Mouse (Mus musculus) hindbrain, embryonic 11.5 days (tissue): Measurements from ENCODE around the gene Camk2g. TPM values are rescaled to one million over a fixed set of nuclear protein-coding genes. Genes with fewer than 3 reads are reported as not detected.

Experiments used
- ATAC-seq: fragments of 200-750 bp; cut with Nextera tagmentation; 2 replicates; pipeline ENCODE4 v1.8.0; 2017; ENCODE audit warnings: mild to moderate bottlenecking, moderate TSS enrichment, moderate library complexity; ENCODE audit not compliant: low FRiP score
- DNase-seq: peaks from one replicate; pipeline ENCODE4 v3.0.0-alpha.2; 2015; ENCODE audit warnings: low spot score
- H3K27ac ChIP-seq: fragments of 300-500 bp; sonication (generic); 2 replicates; pipeline ENCODE4 v1.5.1; 2014; ENCODE audit warnings: mild to moderate bottlenecking, low read depth, low read length
- H3K27me3 ChIP-seq: fragments of 300-500 bp; sonication (generic); 2 replicates; pipeline ENCODE4 v1.6.1; 2014; ENCODE audit warnings: mild to moderate bottlenecking, low read length, moderate library complexity, mixed read lengths; ENCODE audit not compliant: control insufficient read depth, insufficient read depth
- H3K36me3 ChIP-seq: fragments of 300-500 bp; sonication (generic); 2 replicates; pipeline ENCODE4 v1.6.1; 2014; ENCODE audit warnings: mild to moderate bottlenecking, low read length, moderate library complexity, mixed read lengths; ENCODE audit not compliant: control insufficient read depth, insufficient read depth
- H3K4me1 ChIP-seq: fragments of 300-500 bp; sonication (generic); replicated peaks from 2 replicates; pipeline ENCODE4 v1.6.1; 2014; ENCODE audit warnings: low read length, mixed read lengths; ENCODE audit not compliant: control insufficient read depth, insufficient read depth
- H3K4me2 ChIP-seq: fragments of 300-500 bp; sonication (generic); replicated peaks from 2 replicates; pipeline ENCODE4 v1.6.1; 2014; ENCODE audit warnings: mild to moderate bottlenecking, low read depth, low read length
- H3K4me3 ChIP-seq: fragments of 300-500 bp; sonication (generic); 2 replicates; pipeline ENCODE4 v1.5.1; 2014; ENCODE audit warnings: low read depth, low read length
- H3K9ac ChIP-seq: fragments of 300-500 bp; sonication (generic); 2 replicates; pipeline ENCODE4 v1.6.1; 2014; ENCODE audit warnings: low read depth, low read length
- H3K9me3 ChIP-seq: fragments of 300-500 bp; sonication (generic); 2 replicates; pipeline ENCODE4 v1.6.1; 2016; ENCODE audit warnings: low read length; ENCODE audit not compliant: control insufficient read depth
- WGBS: fragments of 180-500 bp; shearing (Covaris S2); extraction: QIAGEN DNeasy Blood & Tissue Kit; methylation state at CpG from one replicate; pipeline ENCODE4 v1.1.7; 2014; 5-methylcytosine and 5-hydroxymethylcytosine counted together
- polyA plus RNA-seq: library from polyadenylated mRNA; unstranded; fragments of >200 nt; fragmentation: Nextera tagmentation; extraction: Ambion mirVana; gene quantifications from 2 replicates; pipeline ENCODE4 v1.2.1, GENCODE M21; 2014

Camk2g gene
- polyA plus RNA-seq, 1 experiment from 2014 or later = 44.2 TPM

DNA sequence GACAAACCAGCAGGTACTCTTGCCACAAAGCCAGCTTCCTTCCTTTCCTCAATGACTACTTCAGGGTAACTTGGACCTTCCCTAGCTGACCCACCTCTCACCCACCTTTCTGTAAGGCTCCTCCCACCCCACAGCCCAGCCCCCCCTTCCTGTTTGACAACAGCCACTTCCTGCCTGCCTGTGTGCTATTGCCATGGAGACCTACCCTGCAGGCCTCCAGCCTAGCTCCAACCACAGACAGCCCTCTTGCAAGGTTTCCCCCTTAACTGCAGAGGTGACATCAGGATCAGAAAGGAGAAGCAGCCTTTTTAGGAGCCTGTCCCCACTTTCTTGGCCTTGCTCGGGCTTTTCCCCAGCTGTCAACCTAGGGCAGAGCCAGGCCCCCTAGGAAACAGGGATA, 8.7 kb downstream of the Camk2g start:
- no peaks in the 10 kb centered on the region for H3K36me3 ChIP-seq
- no peaks in the 10 kb centered on the region for H3K27me3 ChIP-seq
- no peak for ATAC-seq
- no peaks in the 10 kb centered on the region for H3K4me1 ChIP-seq
- DNase-seq = no peak
- no peak overlapping the region for H3K4me2 ChIP-seq
- no peak overlapping the region for H3K9ac ChIP-seq
- no peak overlapping the region for H3K27ac ChIP-seq
- no peak overlapping the region for H3K4me3 ChIP-seq
- H3K9me3 ChIP-seq = no peaks in the 10 kb centered on the region
- 94% methylated on average over 1 of the region's 1 CpGs for WGBS

- Histone ChIP-seq H3K27ac (no peak overlapping the region), H3K27me3 (no peaks in the 10 kb centered on the region), H3K9me3 (no peaks in the 10 kb centered on the region), H3K4me3 (no peak overlapping the region), H3K9ac (no peak overlapping the region), H3K36me3 (no peaks in the 10 kb centered on the region), H3K4me1 (no peaks in the 10 kb centered on the region), H3K4me2 (no peak overlapping the region)
- no peak for ATAC-seq
- DNase-seq = no peak
- WGBS = 92% methylated on average over 7 of the region's 7 CpGs
Observed at GRCm38 (mm10) chr14:20784708-20785107, 9.2 kb downstream of the Camk2g start.

DNA sequence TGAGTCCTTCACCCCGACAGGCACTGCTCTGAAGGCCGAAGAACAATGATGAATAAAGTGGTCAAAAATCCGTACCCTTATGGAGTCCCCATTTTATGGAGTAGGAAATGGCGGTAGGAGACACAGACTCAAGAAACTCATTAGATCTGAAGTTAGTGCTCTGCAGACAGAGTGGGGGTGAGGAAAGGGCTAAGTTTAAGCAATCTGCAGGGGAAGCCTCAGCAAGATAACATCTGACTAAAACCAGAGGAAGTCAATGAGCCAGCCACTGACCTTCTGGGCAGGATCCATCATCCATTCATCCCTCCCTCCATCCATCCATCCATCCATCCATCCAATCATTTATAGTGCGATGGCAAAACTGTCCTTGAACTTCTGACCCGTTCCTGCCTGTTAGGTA, 10.4 kb downstream of the Camk2g start:
- Histone ChIP-seq H3K36me3 (peaks cover 1% of the 10 kb centered on the region; the same call in 1 of the 2 replicates), H3K4me3 (no peak overlapping the region), H3K4me2 (no peak overlapping the region), H3K9ac (no peak overlapping the region), H3K27ac (no peak overlapping the region), H3K4me1 (no peaks in the 10 kb centered on the region), H3K9me3 (no peaks in the 10 kb centered on the region), H3K27me3 (no peaks in the 10 kb centered on the region)
- DNase-seq (no peak), ATAC-seq (no peak)
- WGBS = 92% methylated on average over 6 of the region's 6 CpGs

DNA sequence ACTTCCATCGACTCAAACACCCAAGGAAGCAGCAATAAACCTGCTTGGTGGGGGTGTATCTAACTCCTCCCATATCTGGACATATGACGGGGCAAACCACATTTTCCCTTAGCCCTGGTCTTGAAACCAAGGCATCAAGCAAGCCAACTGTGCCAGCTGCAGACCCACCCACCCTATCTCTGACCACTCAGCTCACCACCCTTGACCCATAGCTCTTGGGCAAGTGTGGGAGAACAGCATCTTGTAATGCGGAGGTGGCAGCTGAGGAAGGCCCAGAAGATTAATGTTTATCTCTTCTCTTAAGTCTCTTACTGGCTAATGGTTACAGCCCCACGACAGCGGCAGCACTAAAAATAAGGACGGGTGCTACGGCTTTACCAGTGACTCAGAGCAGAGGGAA, 11.0 kb downstream of the Camk2g start:
- H3K27me3 ChIP-seq = no peaks in the 10 kb centered on the region
- H3K36me3 ChIP-seq = peaks cover 4% of the 10 kb centered on the region; the same call in 1 of the 2 replicates
- 96% methylated on average over 7 of the region's 7 CpGs for WGBS
- ATAC-seq = no peak
- H3K4me2 ChIP-seq = no peak overlapping the region
- H3K4me3 ChIP-seq = no peak overlapping the region
- no peak overlapping the region for H3K27ac ChIP-seq
- H3K9ac ChIP-seq = no peak overlapping the region
- H3K4me1 ChIP-seq = no peaks in the 10 kb centered on the region
- no peaks in the 10 kb centered on the region for H3K9me3 ChIP-seq
- no peak for DNase-seq

GRCm38 (mm10) chr14:20780217-20780616, 13.7 kb downstream of the Camk2g start:
- 94% methylated on average over 8 of the region's 8 CpGs for WGBS
- Histone ChIP-seq H3K9ac (no peak overlapping the region), H3K4me2 (no peak overlapping the region), H3K4me1 (no peaks in the 10 kb centered on the region), H3K9me3 (no peaks in the 10 kb centered on the region), H3K36me3 (peaks cover 4% of the 10 kb centered on the region; the same call in 1 of the 2 replicates), H3K27me3 (no peaks in the 10 kb centered on the region), H3K4me3 (no peak overlapping the region), H3K27ac (no peak overlapping the region)
- no peak for ATAC-seq
- no peak for DNase-seq

DNA sequence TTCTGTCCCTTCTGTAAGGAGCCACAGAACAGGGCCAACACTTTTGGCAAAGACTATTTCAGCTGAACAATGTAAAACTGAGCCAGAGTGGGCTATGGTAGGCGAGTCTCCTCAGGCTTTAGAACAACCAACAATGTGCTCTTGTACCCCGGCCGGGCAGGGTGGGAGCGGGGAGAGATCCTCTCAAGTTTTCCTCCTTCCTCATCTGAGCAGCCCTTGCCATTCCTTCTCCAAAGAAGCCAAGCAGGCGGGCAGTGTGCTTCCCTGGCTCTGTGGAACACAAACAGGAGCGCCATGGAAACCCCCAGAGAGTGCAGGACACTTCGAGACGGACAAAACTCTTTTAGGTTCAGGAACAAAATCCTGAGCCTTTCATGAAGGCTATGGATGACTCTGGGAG, 15.4 kb downstream of the Camk2g start:
- no peak overlapping the region for H3K4me2 ChIP-seq
- DNase-seq (no peak), ATAC-seq (no peak)
- no peak overlapping the region for H3K27ac ChIP-seq
- H3K27me3 ChIP-seq = no peaks in the 10 kb centered on the region
- no peaks in the 10 kb centered on the region for H3K4me1 ChIP-seq
- no peak overlapping the region for H3K9ac ChIP-seq
- 82% methylated on average over 8 of the region's 8 CpGs for WGBS
- H3K4me3 ChIP-seq = no peak overlapping the region
- no peaks in the 10 kb centered on the region for H3K9me3 ChIP-seq
- H3K36me3 ChIP-seq = peaks cover 4% of the 10 kb centered on the region; the same call in 1 of the 2 replicates

GRCm38 (mm10) chr14:20775661-20776060, 18.2 kb downstream of the Camk2g start:
- H3K27ac ChIP-seq = no peak overlapping the region
- H3K36me3 ChIP-seq = peaks cover 4% of the 10 kb centered on the region; the same call in 1 of the 2 replicates
- H3K4me2 ChIP-seq = no peak overlapping the region
- H3K4me3 ChIP-seq = no peak overlapping the region
- ATAC-seq = no peak
- 20% methylated on average over 6 of the region's 6 CpGs for WGBS
- no peaks in the 10 kb centered on the region for H3K4me1 ChIP-seq
- DNase-seq = no peak
- no peaks in the 10 kb centered on the region for H3K9me3 ChIP-seq
- H3K9ac ChIP-seq = no peak overlapping the region
- no peaks in the 10 kb centered on the region for H3K27me3 ChIP-seq

DNA sequence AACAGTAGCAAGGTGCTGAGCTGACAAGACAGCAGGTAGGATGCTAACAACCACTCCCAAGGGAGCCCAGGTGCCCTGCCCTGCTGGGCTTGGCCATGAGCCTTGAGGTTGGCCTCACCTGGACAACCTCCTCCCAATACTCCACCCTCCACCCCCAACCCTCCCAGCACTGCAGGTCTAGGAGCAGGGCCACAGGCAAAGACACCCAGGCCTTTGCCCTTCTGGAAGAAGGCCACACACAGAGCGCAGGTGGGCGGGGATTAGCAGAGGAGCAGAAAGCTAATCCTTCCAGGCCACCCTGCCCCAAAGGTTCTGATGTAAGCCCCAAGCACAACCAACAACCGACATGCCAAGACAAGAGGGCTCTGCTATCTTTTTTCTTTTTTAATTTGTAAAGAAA, 20.5 kb downstream of the Camk2g start:
- Histone ChIP-seq H3K27ac (no peak overlapping the region), H3K27me3 (no peaks in the 10 kb centered on the region), H3K9me3 (no peaks in the 10 kb centered on the region), H3K4me1 (no peaks in the 10 kb centered on the region), H3K9ac (no peak overlapping the region), H3K4me3 (no peak overlapping the region), H3K36me3 (peaks cover 1% of the 10 kb centered on the region; the same call in 1 of the 2 replicates), H3K4me2 (no peak overlapping the region)
- 76% methylated on average over 3 of the region's 3 CpGs for WGBS
- DNase-seq (no peak), ATAC-seq (no peak)

DNA sequence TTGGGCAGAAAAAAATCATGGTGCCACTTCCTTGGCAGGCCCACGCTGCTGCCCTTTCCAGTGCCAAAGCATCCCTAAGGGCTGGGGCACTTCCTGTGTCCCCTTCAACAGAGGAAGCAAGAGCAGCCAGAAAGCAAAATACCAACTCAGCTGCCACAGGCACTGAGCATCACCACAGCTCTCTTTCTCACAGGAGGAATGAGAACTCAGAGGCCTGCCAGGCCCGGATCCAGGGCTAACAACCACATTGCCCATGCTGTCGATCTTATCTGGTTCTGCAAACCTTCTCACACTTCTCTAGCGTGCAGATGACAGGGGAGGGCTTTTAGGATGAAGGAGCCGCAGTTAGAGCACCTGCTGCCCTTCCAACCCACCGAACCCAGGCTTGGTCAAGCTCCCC, 21.1 kb downstream of the Camk2g start:
- no peak overlapping the region for H3K4me3 ChIP-seq
- no peaks in the 10 kb centered on the region for H3K36me3 ChIP-seq
- no peaks in the 10 kb centered on the region for H3K9me3 ChIP-seq
- ATAC-seq (no peak), DNase-seq (no peak)
- H3K9ac ChIP-seq = no peak overlapping the region
- H3K27me3 ChIP-seq = no peaks in the 10 kb centered on the region
- 89% methylated on average over 6 of the region's 6 CpGs for WGBS
- no peak overlapping the region for H3K4me2 ChIP-seq
- no peak overlapping the region for H3K27ac ChIP-seq
- H3K4me1 ChIP-seq = no peaks in the 10 kb centered on the region
